Mouse (Mus musculus) embryonic facial prominence, embryonic 11.5 days (tissue): ENCODE data around the gene 2310011J03Rik. TPM values are rescaled to one million over a fixed set of nuclear protein-coding genes. Genes with fewer than 3 reads are reported as not detected.
A peak's percentile ranks its signal among the peaks of the same experiment; 100 is the strongest.
"Not testable (repeated sequence)": the region's sequence is repeated elsewhere in the genome, so short reads cannot be mapped to it uniquely, and the experiment has no call there.

ENCODE experiments used
- ATAC-seq: fragments of 200-750 bp; cut with Nextera tagmentation; replicated peaks from 2 replicates; pipeline ENCODE4 v1.8.0; 2017; ENCODE audit warnings: low read depth; ENCODE audit not compliant: insufficient number of reproducible peaks, low FRiP score, low TSS enrichment
- DNase-seq: peaks from one replicate; pipeline ENCODE4 v3.0.0-alpha.2; 2015; ENCODE audit warnings: low spot score
- H3K27ac ChIP-seq: fragments of 300-500 bp; sonication (generic); replicated peaks from 2 replicates; pipeline ENCODE4 v1.5.1; 2014; ENCODE audit warnings: mild to moderate bottlenecking, low read depth, low read length, control low read depth
- H3K27me3 ChIP-seq: fragments of 300-500 bp; sonication (generic); 2 replicates; pipeline ENCODE4 v1.6.1; 2014; ENCODE audit warnings: mild to moderate bottlenecking, low read length, moderate library complexity, mixed read lengths; ENCODE audit not compliant: control insufficient read depth, insufficient read depth
- H3K36me3 ChIP-seq: fragments of 300-500 bp; sonication (generic); replicated peaks from 2 replicates; pipeline ENCODE4 v1.6.1; 2014; ENCODE audit warnings: low read depth, mild to moderate bottlenecking, low read length, moderate library complexity, mixed read lengths; ENCODE audit not compliant: control insufficient read depth, insufficient read depth
- H3K4me1 ChIP-seq: fragments of 300-500 bp; sonication (generic); 2 replicates; pipeline ENCODE4 v1.6.1; 2014; ENCODE audit warnings: low read length, mixed read lengths; ENCODE audit not compliant: control insufficient read depth, insufficient read depth
- H3K4me2 ChIP-seq: fragments of 300-500 bp; sonication (generic); 2 replicates; pipeline ENCODE4 v1.6.1; 2014; ENCODE audit warnings: low read depth, mild to moderate bottlenecking, control low read depth, low read length, moderate library complexity
- H3K4me3 ChIP-seq: fragments of 300-500 bp; sonication (generic); 2 replicates; pipeline ENCODE4 v1.5.1; 2014; ENCODE audit warnings: low read depth, low read length, control low read depth
- H3K9ac ChIP-seq: fragments of 300-500 bp; sonication (generic); replicated peaks from 2 replicates; pipeline ENCODE4 v1.6.1; 2014; ENCODE audit warnings: mild to moderate bottlenecking, control low read depth, low read length
- H3K9me3 ChIP-seq: fragments of 300-500 bp; sonication (generic); replicated peaks from 2 replicates; pipeline ENCODE4 v1.6.1; 2016; ENCODE audit warnings: mild to moderate bottlenecking, low read length, inconsistent platforms, mixed read lengths; ENCODE audit not compliant: control insufficient read depth
- WGBS: fragments of 180-500 bp; shearing (Covaris S2); extraction: QIAGEN DNeasy Blood & Tissue Kit; methylation state at CpG from one replicate; pipeline ENCODE4 v1.1.7; 2014; 5-methylcytosine and 5-hydroxymethylcytosine counted together
- polyA plus RNA-seq: library from polyadenylated mRNA; unstranded; fragments of >200 nt; fragmentation: Nextera tagmentation; extraction: Ambion mirVana; gene quantifications from 2 replicates; pipeline ENCODE4 v1.2.1, GENCODE M21; 2014

2310011J03Rik gene
- polyA plus RNA-seq, 1 experiment from 2014 or later, result 36.5 TPM

DNA sequence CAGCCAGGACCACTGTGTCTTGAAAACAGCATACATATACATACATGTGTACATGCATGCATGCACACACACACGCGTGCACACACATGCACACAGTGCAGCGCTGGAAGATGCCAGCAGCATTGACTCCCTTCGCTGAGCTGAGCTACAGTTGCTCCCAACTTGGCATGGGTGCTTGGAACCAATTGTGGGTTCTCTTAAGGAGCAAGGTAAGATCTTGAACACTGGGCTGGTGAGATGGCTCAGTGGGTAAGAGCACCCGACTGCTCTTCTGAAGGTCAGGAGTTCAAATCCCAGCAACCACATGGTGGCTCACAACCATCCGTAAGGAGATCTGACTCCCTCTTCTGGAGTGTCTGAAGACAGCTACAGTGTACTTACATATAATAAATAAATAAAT lies 25.6 kb upstream of the 2310011J03Rik start:
- DNase-seq, H3K4me2 ChIP-seq, H3K9me3 ChIP-seq, H3K36me3 ChIP-seq, ATAC-seq, H3K9ac ChIP-seq, H3K27ac ChIP-seq, H3K4me3 ChIP-seq, H3K4me1 ChIP-seq: not testable (repeated sequence)
- H3K27me3 ChIP-seq, result peaks cover 89% of the 10 kb centered on the region
- 72% methylated on average over 5 of the region's 6 CpGs for WGBS

DNA sequence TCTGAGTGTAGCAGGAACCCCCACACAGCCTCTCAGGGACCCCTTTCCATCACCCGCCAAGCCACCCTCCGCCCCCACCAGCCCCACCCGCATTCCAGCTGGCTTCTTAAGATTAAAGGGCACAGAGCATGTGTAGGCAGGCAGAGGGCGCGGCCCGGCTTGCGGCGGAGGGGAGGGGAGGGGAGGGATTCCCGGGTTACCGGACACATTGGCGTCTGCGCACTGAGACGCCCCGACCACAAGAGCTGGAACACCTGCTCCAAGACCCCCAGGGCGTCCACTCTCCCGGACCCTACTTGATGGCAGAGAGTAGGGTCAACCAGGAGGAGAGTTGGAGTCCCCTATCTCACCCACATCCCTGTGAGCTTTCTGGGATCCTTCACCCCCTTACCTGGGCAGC lies 24.8 kb upstream of the 2310011J03Rik start:
- H3K27me3 ChIP-seq, result peaks cover 94% of the 10 kb centered on the region
- H3K36me3 ChIP-seq, result no peaks in the 10 kb centered on the region
- H3K9me3 ChIP-seq, result no peaks in the 10 kb centered on the region
- H3K4me3 ChIP-seq, result peak overlapping the region; percentile 14; the same call in 1 of the 2 replicates
- ATAC-seq (no peak), DNase-seq (no peak)
- peaks cover 6% of the 10 kb centered on the region for H3K4me1 ChIP-seq
- WGBS, result 1% methylated on average over 15 of the region's 16 CpGs
- H3K27ac ChIP-seq, result no peak overlapping the region
- no peak overlapping the region for H3K9ac ChIP-seq
- H3K4me2 ChIP-seq, result peak overlapping the region; percentile 19

DNA sequence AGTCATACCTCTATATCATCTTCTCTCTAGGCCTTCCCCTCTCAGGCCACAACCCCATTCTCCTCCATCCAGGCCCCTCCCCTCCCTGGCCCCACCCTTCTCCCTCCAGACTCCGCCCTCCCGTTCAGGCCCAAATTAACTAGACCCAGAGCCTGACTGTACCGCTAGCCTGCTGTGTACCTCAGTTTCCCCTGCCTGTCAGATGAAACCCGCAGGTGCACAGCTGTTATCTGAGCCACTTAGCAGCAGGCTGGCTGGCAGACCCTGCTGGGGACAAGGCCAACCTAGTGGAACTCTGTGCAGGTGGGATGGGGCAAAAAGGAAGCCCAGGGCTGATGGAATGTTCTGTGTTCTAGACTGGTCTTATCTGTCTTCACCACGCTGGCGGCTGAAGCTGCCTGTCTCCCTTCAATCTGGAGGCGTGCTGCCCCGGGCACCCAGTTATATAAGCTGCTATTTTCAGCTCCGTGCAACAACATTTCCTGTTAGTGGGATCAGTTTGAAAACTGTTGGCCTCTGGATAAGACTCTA lies 23.9 kb upstream of the 2310011J03Rik start:
- H3K36me3 ChIP-seq, result no peaks in the 10 kb centered on the region
- no peak for DNase-seq
- no peak for ATAC-seq
- no peak overlapping the region for H3K4me3 ChIP-seq
- H3K27ac ChIP-seq, result no peak overlapping the region
- H3K27me3 ChIP-seq, result peaks cover 85% of the 10 kb centered on the region
- WGBS, result 37% methylated on average over 9 of the region's 9 CpGs
- no peak overlapping the region for H3K4me2 ChIP-seq
- no peak overlapping the region for H3K9ac ChIP-seq
- no peaks in the 10 kb centered on the region for H3K9me3 ChIP-seq
- peaks cover 6% of the 10 kb centered on the region for H3K4me1 ChIP-seq

GRCm38 (mm10) chr10:80343425-80343895 lies 23.1 kb upstream of the 2310011J03Rik start:
- Histone ChIP-seq H3K27me3 (peaks cover 78% of the 10 kb centered on the region), H3K4me3 (no peak overlapping the region), H3K4me2 (peak overlapping the region; percentile 0), H3K4me1 (peaks cover 5% of the 10 kb centered on the region), H3K27ac (no peak overlapping the region), H3K9ac (no peak overlapping the region), H3K36me3 (no peaks in the 10 kb centered on the region), H3K9me3 (no peaks in the 10 kb centered on the region)
- 22% methylated on average over 11 of the region's 13 CpGs for WGBS
- ATAC-seq, result peak; percentile 4; the same call in 1 of the 2 replicates
- DNase-seq, result no peak

- Histone ChIP-seq H3K9ac (0 out of 2 replicates have a peak overlapping the region, but pooled peaks have one; percentile 3), H3K4me1 (peaks cover 2% of the 10 kb centered on the region; the same call in 1 of the 2 replicates), H3K27me3 (peaks cover 72% of the 10 kb centered on the region), H3K4me2 (peak overlapping the region; percentile 42), H3K9me3 (no peaks in the 10 kb centered on the region), H3K4me3 (peak overlapping the region; percentile 28), H3K36me3 (no peaks in the 10 kb centered on the region), H3K27ac (no peak overlapping the region)
- WGBS, result 1% methylated on average over 25 of the region's 33 CpGs
- DNase-seq (peak; percentile 85), ATAC-seq (peak; percentile 30; the same call in 1 of the 2 replicates)
Measured at GRCm38 (mm10) chr10:80342749-80343424, 22.6 kb upstream of the 2310011J03Rik start.

DNA sequence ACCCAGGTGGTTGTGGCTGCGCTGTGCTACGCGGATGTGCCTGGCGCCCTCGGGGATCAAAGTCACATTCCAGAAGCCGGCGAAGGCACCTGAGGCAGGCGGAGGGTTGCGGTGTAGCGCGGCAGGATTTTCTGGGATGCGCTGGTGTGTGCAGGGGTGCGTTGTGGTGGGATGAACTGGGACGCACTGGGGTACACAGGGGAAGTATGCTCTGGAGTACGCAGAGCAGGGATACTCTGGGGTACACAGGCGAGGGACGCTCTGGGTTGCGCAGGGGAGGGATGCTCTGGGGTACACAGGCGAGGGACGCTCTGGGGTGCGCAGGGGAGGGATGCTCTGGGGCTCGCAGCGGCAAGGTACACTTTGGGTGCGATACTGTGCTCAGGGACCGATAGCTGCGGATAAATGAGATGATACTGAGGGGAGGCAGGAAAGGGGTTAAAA lies 22.0 kb upstream of the 2310011J03Rik start:
- DNase-seq (no peak), ATAC-seq (no peak)
- peak overlapping the region; percentile 42; the same call in 1 of the 2 replicates for H3K4me2 ChIP-seq
- H3K36me3 ChIP-seq, result no peaks in the 10 kb centered on the region
- 2% methylated on average over 26 of the region's 26 CpGs for WGBS
- H3K27me3 ChIP-seq, result peaks cover 67% of the 10 kb centered on the region
- peaks cover 2% of the 10 kb centered on the region; the same call in 1 of the 2 replicates for H3K4me1 ChIP-seq
- peak overlapping the region; percentile 28 for H3K4me3 ChIP-seq
- no peaks in the 10 kb centered on the region for H3K9me3 ChIP-seq
- H3K27ac ChIP-seq, result no peak overlapping the region
- no peak overlapping the region for H3K9ac ChIP-seq

DNA sequence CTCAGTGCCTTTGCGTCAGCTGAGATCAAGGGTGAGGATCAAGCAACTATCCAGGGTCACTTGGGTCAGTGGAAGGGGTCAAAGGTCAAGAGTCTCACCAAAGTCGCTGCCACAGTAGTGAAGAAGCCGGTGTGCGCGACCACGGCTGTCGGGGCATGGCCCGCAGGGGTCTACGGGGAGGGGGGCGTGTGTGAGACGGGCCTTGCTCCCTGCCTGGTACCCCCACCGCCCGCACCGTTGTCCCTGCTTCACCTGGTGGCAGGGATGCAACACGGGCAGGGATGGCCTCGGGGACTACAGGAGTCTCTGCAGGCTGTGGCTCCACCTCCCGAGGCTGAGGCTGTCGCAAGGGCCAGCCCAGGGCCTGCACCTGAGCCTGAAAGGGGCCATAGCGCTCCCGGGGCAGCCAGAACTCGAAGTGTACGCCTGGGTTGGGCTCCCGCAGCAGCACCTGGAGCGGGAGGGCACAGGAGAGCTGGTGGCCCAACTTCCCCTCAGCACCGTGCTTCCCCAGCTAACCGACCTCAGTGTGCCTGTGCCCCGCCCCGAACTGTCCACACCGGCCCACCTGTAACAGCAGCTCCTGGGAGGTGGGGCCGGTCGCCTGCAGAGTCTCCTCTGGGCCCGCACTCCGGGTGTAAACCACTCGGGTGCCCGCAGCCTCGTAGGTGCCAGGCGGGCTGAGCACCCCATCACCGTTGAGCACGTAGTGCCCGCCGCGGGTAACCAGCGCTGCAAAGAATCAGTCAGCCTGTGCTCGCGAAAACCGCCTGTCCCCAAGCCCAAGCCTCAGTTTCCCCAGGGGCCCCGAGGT lies 21.4 kb upstream of the 2310011J03Rik start:
- Histone ChIP-seq H3K4me1 (peaks cover 2% of the 10 kb centered on the region; the same call in 1 of the 2 replicates), H3K9ac (no peak overlapping the region), H3K4me3 (peak overlapping the region; percentile 9), H3K36me3 (no peaks in the 10 kb centered on the region), H3K4me2 (no peak overlapping the region; the same call in 1 of the 2 replicates), H3K27ac (no peak overlapping the region), H3K9me3 (no peaks in the 10 kb centered on the region), H3K27me3 (peaks cover 62% of the 10 kb centered on the region)
- 2% methylated on average over 46 of the region's 47 CpGs for WGBS
- ATAC-seq (no peak), DNase-seq (no peak)
